Mouse (Mus musculus): ENCODE data around the gene Wdr92. TPM values are rescaled to one million over a fixed set of nuclear protein-coding genes. Genes with fewer than 3 reads are reported as not detected.

The Wdr92 gene
- polyA plus RNA-seq, 1 experiment from 2014 or later: 23.8 TPM

DNA sequence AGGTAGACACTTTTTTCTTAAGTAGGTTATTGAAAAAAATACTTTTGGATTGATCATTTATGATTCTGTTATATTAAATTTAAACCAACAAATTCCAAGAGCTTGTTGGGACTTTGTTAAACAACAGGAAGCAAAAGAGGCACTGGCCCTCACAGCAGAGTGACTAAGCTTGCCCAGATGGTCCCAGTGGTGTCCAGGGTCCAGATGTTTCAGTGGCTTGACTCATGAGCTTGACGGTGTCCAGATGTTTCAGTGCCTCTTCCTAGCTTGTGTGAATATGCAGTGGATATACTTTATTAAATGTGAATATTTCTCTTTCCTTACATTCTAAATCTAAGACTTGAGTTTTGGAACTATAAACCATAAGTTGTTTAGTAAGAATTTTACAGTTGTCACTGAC lies 86.9 kb downstream of the Wdr92 start:
- Histone ChIP-seq H3K36me3 (peaks cover 5% of the 10 kb centered on the region; the same call in 1 of the 2 replicates), H3K27me3 (replicated peaks) (no peaks in the 10 kb centered on the region), H3K4me2 (no peak overlapping the region), H3K9ac (no peak overlapping the region), H3K9me3 (no peaks in the 10 kb centered on the region), H3K4me1 (no peaks in the 10 kb centered on the region), H3K27ac (no peak overlapping the region), H3K4me3 (replicated peaks) (no peak overlapping the region)
- 74% methylated on average over 1 of the region's 1 CpGs for WGBS
- ATAC-seq (ENCODE audit: insufficient read depth, low FRiP score, low read depth): no peak

- Histone ChIP-seq H3K9me3 (no peaks in the 10 kb centered on the region), H3K4me1 (no peaks in the 10 kb centered on the region), H3K36me3 (no peaks in the 10 kb centered on the region), H3K4me2 (no peak overlapping the region), H3K4me3 (replicated peaks) (no peak overlapping the region), H3K9ac (no peak overlapping the region), H3K27me3 (replicated peaks) (no peaks in the 10 kb centered on the region), H3K27ac (no peak overlapping the region)
- WGBS: 12% methylated on average over 9 of the region's 9 CpGs
- ATAC-seq (ENCODE audit: insufficient read depth, low FRiP score, low read depth): no peak
These were observed 98.1 kb downstream of the Wdr92 start for GRCm38 (mm10) chr11:17279959-17280358.

Other genes with a start within 250 kb of the Wdr92 start
- 1.4 and 1.7 TPM in 2 replicates for gene Fbxo48, start 230.7 kb upstream of the Wdr92 start, polyA plus RNA-seq (2015; fragmentation: Nextera tagmentation; extraction: Ambion mirVana)
- gene Cnrip1, start 130.5 kb upstream of the Wdr92 start, polyA plus RNA-seq (2015; fragmentation: Nextera tagmentation; extraction: Ambion mirVana): 26.7 and 28.4 TPM in 2 replicates
- 3.3 TPM in 2 replicates for gene Plek, start 129.7 kb upstream of the Wdr92 start, polyA plus RNA-seq (2015; fragmentation: Nextera tagmentation; extraction: Ambion mirVana)
- gene Ppp3r1, start 22.8 kb upstream of the Wdr92 start, polyA plus RNA-seq (2015; fragmentation: Nextera tagmentation; extraction: Ambion mirVana): 101 and 102 TPM in 2 replicates
- gene Pno1, start 29.5 kb downstream of the Wdr92 start, polyA plus RNA-seq (2015; fragmentation: Nextera tagmentation; extraction: Ambion mirVana): 78.4 and 79.0 TPM in 2 replicates
- gene C1d, start 75.5 kb downstream of the Wdr92 start, polyA plus RNA-seq (2015; fragmentation: Nextera tagmentation; extraction: Ambion mirVana): 91.0 and 95.2 TPM in 2 replicates